Comparison of ENCODE assay signal across 8 mouse cellular contexts in the genomic region with DNA sequence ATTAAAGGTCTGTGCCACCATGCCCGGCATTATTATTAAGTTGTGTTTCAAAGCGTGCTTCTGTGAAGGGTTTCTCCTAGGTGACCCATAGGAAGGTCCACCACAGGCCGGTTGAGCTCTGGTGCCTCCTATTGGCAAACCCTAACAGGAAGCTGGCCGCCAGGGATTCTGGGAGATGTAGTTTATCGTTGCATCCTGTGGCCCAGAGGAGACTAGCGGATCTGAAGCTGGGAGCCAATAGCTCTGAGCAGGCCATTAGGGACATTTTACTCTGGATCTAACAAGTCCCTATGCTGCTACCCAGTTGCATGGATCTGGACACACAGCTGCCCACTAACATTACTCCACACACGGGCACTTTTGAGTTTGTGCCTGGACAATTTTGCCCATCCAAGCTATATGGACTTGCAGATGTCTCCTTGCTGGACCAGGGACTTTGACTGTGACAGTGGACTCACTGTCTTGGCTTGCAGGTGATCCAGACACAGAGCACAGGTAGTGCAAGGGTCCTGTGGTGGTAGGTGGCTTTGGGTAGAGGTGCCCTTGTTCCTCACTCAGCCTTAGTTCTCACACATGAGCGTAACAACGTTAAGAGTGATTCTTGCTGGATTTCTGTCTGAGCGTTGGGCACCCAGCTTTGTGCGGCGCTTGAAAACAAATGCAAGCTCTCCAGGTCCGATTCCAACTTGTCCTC. TPM values are rescaled to one million over a fixed set of nuclear protein-coding genes. Genes with fewer than 3 reads are reported as not detected.
DNase-seq lines count a peak whose midpoint lies in the region; ATAC-seq lines count a peak whose summit lies in the region.

No protein-coding gene starts in this region.

- H3K4me2 ChIP-seq in hindbrain, embryonic 16.5 days (ENCODE audit: low read length) = peak overlapping the region; percentile 42

- 19% methylated on average over 13 of the region's 13 CpGs for WGBS in hindbrain, embryonic 16.5 days

- peaks cover 4% of the 10 kb centered on the region for H3K4me1 ChIP-seq in hindbrain, embryonic 16.5 days (ENCODE audit: control insufficient read depth, insufficient read depth, low read depth, low read length)

- H3K27me3 ChIP-seq in hindbrain, embryonic 16.5 days (replicated peaks; ENCODE audit: control insufficient read depth, insufficient read depth, low read length) = no peaks in the 10 kb centered on the region

- no peak overlapping the region for H3K27ac ChIP-seq in hindbrain, embryonic 16.5 days (ENCODE audit: low read depth, low read length)

- H3K9me3 ChIP-seq in hindbrain, embryonic 16.5 days (ENCODE audit: control insufficient read depth, low read length) = no peaks in the 10 kb centered on the region

- no peaks in the 10 kb centered on the region for H3K36me3 ChIP-seq in hindbrain, embryonic 16.5 days (ENCODE audit: control insufficient read depth, insufficient read depth, low read length)

- H3K4me3 ChIP-seq in hindbrain, embryonic 16.5 days (ENCODE audit: low read length) = peak overlapping the region; percentile 4; the same call in 1 of the 2 replicates

- H3K9ac ChIP-seq in hindbrain, embryonic 16.5 days (ENCODE audit: low read depth, low read length) = peak overlapping the region; percentile 49; the same call in 1 of the 2 replicates

- peak; percentile 77 for DNase-seq in adrenal gland, adult 2 months
- DNase-seq in gastrocnemius, adult 18-20 months (ENCODE audit: low spot score) = peak; percentile 87
- peak; percentile 74 for DNase-seq in left cerebral cortex, adult 11 months (ENCODE audit: low spot score)
- DNase-seq in lung, postnatal 14 days = peak; percentile 81
- peak; percentile 45 for DNase-seq in retina, postnatal 7 days (ENCODE audit: low read depth, low spot score)

- ATAC-seq in common myeloid progenitor, adult 5-6 weeks (replicated peaks; ENCODE audit: low read depth, poor library complexity, severe bottlenecking) = peak; percentile 43
- ATAC-seq in hindbrain, embryonic 16.5 days = peak; percentile 78
- no peak for ATAC-seq in activated CD4-positive, CD25-positive, alpha-beta regulatory T cell, adult 4 months

RNA-seq across cellular contexts. Expression of gene Fscn1, which starts 24.4 kb away (rescaled TPM):
- total RNA-seq in adrenal gland, adult 2 months (2021) = 10 to 100 TPM; 24.6 to 42.9 TPM
- 129 and 134 TPM in 2 replicates for polyA plus RNA-seq in adrenal gland, adult 2 months (2012; rRNA removed)
- 0.64 TPM in 1 of 2 replicates, not detected in the other for total RNA-seq in common myeloid progenitor, adult 5-6 weeks (2017)
- 1 to 10 TPM; 3.7 to 8.5 TPM for total RNA-seq in gastrocnemius, adult 18-20 months (2021)
- polyA plus RNA-seq in hindbrain, embryonic 16.5 days (2015; fragmentation: Nextera tagmentation; extraction: Ambion mirVana) = 478 and 522 TPM in 2 replicates
- polyA plus RNA-seq in activated CD4-positive, CD25-positive, alpha-beta regulatory T cell, adult 4 months (2017; shearing (Covaris generic)) = under 1 TPM; 0.26 to 0.42 TPM

RNA-seq across cellular contexts. Expression of gene Actb, which starts 29.2 kb away (rescaled TPM):
- 1,000 to 10,000 TPM; 3,681 to 3,786 TPM for total RNA-seq in adrenal gland, adult 2 months (2021)
- 3,805 and 4,221 TPM in 2 replicates for polyA plus RNA-seq in adrenal gland, adult 2 months (2012; rRNA removed)
- 1,770 and 1,788 TPM in 2 replicates for total RNA-seq in common myeloid progenitor, adult 5-6 weeks (2017)
- total RNA-seq in gastrocnemius, adult 18-20 months (2021) = 100 to 1,000 TPM; 452 to 583 TPM
- 11,512 and 13,219 TPM in 2 replicates for polyA plus RNA-seq in hindbrain, embryonic 16.5 days (2015; fragmentation: Nextera tagmentation; extraction: Ambion mirVana)
- over 10,000 TPM; 26,186 to 54,151 TPM for polyA plus RNA-seq in activated CD4-positive, CD25-positive, alpha-beta regulatory T cell, adult 4 months (2017; shearing (Covaris generic))

RNA-seq across cellular contexts. Expression of gene Fbxl18, which starts 40.6 kb away (rescaled TPM):
- 10 to 100 TPM in 1 of 2 experiments, 1 to 10 TPM in 1; 9.6 to 11.4 TPM for total RNA-seq in adrenal gland, adult 2 months (2021)
- polyA plus RNA-seq in adrenal gland, adult 2 months (2012; rRNA removed) = 42.3 and 44.3 TPM in 2 replicates
- total RNA-seq in common myeloid progenitor, adult 5-6 weeks (2017) = 2.0 and 3.9 TPM in 2 replicates
- 1 to 10 TPM; 4.9 to 5.9 TPM for total RNA-seq in gastrocnemius, adult 18-20 months (2021)
- polyA plus RNA-seq in hindbrain, embryonic 16.5 days (2015; fragmentation: Nextera tagmentation; extraction: Ambion mirVana) = 29.7 and 32.9 TPM in 2 replicates
- polyA plus RNA-seq in activated CD4-positive, CD25-positive, alpha-beta regulatory T cell, adult 4 months (2017; shearing (Covaris generic)) = 10 to 100 TPM in 1 of 2 experiments, 1 to 10 TPM in 1; 2.1 to 13.9 TPM
